Mouse (Mus musculus) cortical plate, adult 2 months (tissue): ENCODE measurements around the gene Baz1b. TPM values are rescaled to one million over a fixed set of nuclear protein-coding genes. Genes with fewer than 3 reads are reported as not detected.

Experiments
- H3K27ac ChIP-seq: fragments of 200-500 bp; 2 replicates; pipeline ENCODE4 v1.5.1; 2012; ENCODE audit warnings: low read length, control low read depth, inconsistent platforms; ENCODE audit not compliant: insufficient read depth
- H3K4me1 ChIP-seq: fragments of 200-500 bp; 2 replicates; pipeline ENCODE4 v1.6.1; 2011; ENCODE audit warnings: low read length; ENCODE audit not compliant: control insufficient read depth, insufficient read depth
- H3K4me3 ChIP-seq: fragments of 200-500 bp; 2 replicates; pipeline ENCODE4 v1.5.1; 2011; ENCODE audit warnings: mild to moderate bottlenecking, low read length, control low read depth; ENCODE audit not compliant: insufficient read depth
- CTCF ChIP-seq: fragments of 200-500 bp; IDR thresholded peaks from 2 replicates; pipeline ENCODE4 v1.5.1; 2011; ENCODE audit warnings: mild to moderate bottlenecking, control low read depth, low read length; ENCODE audit not compliant: insufficient read depth; ENCODE audit errors: extremely low read depth
- POLR2A ChIP-seq: fragments of 200-500 bp; IDR thresholded peaks from 2 replicates; pipeline ENCODE4 v1.6.1; 2011; ENCODE audit warnings: mild to moderate bottlenecking, low read length, control low read depth; ENCODE audit not compliant: insufficient read depth; ENCODE audit errors: extremely low read depth
- polyA plus RNA-seq: library from polyadenylated mRNA; depleted of rRNA; stranded (reverse); fragments of >200 nt; gene quantifications from 2 replicates; pipeline ENCODE4 v1.2.3, GENCODE M21; 2012

Baz1b gene
- polyA plus RNA-seq, 1 experiment: 58.4 TPM

DNA sequence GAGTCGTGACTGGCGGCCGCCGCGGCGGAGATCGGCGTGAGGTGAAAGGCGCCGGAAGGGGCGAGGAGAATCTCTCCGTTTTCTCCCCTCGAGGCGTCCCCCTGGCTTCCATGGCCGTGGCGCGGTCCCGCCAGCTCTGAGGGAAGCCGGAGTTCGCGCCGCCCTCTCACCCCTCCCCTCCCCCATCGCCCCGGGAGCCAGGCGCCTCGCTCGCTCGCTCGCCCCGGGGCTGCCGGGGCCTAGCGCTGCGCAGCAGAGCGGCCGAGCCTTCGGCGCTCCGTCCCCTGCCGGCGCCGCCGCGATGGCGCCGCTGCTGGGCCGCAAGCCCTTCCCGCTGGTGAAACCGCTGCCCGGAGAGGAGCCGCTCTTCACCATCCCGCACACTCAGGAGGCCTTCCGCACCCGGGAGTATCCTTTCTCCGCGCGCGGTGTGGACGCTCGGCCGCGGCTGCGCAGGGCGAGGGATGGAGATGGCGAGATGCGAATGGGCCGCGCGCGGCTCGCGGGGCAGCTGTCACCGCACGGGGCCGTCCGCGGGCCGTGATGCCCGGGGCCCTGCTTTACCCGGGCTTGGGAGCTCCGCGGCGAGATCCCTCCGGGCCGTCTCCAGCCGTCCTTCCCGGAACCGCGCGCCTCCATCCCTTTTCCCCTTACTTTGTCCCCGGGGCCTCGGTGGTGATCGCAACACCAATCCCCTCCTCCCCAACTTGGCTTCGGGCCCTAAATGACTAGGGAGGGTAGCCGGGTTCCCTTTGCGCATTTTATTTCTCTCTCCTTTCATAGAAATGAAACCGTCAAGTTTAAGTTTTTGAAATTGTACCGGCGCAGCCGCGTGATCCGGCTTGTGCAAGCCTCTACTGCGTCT lies 517 bp downstream of the Baz1b start:
- Histone ChIP-seq H3K4me1 (peaks cover 8% of the 10 kb centered on the region; the same call in 1 of the 2 replicates), H3K4me3 (peak overlapping the region; percentile 37), H3K27ac (peak overlapping the region; percentile 93)
- TF ChIP-seq CTCF (no peak), POLR2A (no peak)

DNA sequence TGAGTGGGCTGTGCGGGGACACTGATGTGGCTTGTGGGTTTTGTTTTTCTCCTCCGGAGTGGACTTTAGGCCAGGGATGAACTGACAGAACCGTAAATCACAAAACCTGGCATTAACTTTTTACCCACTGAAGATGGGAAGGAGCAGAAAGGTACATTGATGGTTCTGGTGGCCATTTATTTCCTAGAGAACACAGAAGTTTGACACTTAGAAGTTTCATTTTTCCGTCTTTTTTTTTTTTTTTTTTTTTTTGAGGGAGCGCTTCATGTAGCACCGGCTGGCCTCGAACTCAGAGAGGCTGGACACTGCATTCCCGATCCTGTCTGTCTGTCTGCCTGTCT lies 1.1 kb downstream of the Baz1b start:
- H3K4me1 ChIP-seq: peaks cover 5% of the 10 kb centered on the region; the same call in 1 of the 2 replicates
- no peak overlapping the region for H3K27ac ChIP-seq
- peak overlapping the region; percentile 37 for H3K4me3 ChIP-seq
- TF ChIP-seq POLR2A: no peak
- no peak for TF ChIP-seq CTCF

DNA sequence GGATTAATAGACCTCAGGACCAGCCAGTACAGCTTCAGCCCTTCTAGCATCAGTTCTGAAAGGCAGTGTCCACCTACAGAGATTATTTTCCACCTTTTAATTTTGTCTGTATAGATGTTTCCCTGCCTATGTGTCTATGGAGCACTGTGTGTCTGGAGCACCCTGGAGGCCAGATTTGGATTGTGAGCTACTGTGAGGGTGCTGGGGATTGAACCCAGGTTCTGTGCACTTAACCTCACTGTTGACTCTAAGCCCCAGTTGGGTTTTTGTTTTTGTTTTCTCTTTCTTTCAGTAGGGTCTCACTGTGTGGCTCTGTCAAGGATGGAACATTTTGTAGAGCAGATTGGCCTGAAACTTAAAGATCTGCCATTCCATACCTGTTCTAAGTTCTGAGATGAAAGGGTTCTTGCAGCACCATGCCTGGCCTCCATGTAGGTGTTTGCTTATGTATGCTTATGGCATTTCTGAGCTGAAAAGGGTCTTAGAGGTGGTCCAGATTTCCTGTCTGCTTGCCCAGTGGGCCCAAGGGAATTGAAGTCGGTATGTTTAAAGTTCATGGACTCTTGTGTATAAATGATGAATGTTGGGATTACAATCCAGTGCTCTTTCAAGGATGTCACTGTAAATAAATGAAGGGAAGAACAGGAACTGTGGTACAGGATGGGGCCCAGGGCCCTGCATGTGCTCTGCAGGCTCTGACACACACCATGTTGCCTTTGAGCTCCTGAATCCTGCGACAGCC lies 2.4 kb downstream of the Baz1b start:
- no peak overlapping the region for H3K4me3 ChIP-seq
- no peak for TF ChIP-seq POLR2A
- no peak for TF ChIP-seq CTCF
- no peak overlapping the region for H3K27ac ChIP-seq

DNA sequence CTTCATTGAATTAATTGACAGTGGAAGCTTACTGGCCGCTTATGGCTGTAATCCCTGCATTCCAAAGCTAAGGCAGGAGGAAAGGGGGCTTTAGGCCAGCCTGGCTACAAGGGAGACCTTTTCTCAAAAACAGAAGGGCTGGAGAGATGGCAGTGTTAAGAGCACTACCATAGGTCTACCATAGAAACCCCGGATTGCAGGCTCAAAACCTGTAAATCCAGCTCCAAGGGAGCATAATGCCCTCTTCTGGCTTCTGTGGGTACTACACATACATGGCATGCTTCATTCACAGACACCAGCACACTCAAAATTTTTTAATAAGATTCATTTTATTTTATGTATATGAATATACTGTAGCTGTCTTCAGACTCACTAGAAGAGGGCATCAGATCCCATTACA lies 4.6 kb downstream of the Baz1b start:
- H3K4me3 ChIP-seq: no peak overlapping the region
- TF ChIP-seq POLR2A (no peak), CTCF (peak; percentile 75)
- peaks cover 5% of the 10 kb centered on the region; the same call in 1 of the 2 replicates for H3K4me1 ChIP-seq
- no peak overlapping the region for H3K27ac ChIP-seq

More for the DNA sequence above, 2.4 kb downstream of the Baz1b start:
- H3K4me1 ChIP-seq: peaks cover 5% of the 10 kb centered on the region; the same call in 1 of the 2 replicates

DNA sequence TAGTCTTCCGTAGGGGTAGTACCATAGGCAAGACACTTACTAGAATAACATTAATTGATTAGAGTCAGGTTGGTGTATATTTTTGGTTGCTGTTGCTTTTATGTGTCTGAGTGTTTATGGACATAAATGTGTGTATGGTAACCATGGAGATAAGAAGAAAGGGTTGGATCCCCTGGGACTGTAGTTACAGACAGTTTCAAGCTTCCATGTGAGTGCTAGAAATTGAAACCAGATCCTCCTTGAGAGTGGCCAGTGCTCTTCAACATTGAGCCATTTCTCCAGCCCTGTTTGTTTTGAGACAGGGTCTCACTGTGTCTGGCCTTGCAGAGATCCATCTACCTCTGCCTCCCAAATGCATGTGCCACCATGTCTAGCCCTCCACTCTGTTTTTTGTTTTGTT lies 5.4 kb downstream of the Baz1b start:
- TF ChIP-seq CTCF (no peak), POLR2A (no peak)
- H3K4me1 ChIP-seq: peaks cover 5% of the 10 kb centered on the region; the same call in 1 of the 2 replicates
- no peak overlapping the region for H3K27ac ChIP-seq
- no peak overlapping the region for H3K4me3 ChIP-seq

DNA sequence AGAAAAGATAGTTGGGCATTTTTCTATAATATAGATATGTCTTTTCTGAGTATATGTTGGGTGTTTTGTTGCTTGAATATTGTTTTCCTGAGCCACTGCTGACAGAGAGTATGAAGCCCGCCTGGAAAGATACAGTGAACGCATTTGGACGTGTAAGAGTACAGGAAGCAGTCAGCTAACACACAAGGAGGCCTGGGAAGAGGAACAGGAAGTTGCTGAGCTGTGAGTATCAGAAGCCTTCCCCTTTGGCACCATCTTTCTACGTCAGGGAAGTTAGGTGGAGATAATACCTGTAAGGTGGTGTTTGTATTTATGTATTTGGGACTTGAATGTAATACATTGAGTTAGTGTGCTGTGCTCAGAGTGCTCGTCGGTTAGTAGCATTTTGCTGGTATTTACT lies 9.3 kb downstream of the Baz1b start:
- TF ChIP-seq POLR2A: no peak
- no peak for TF ChIP-seq CTCF
- no peak overlapping the region for H3K27ac ChIP-seq
- no peak overlapping the region for H3K4me3 ChIP-seq
- H3K4me1 ChIP-seq: no peaks in the 10 kb centered on the region

DNA sequence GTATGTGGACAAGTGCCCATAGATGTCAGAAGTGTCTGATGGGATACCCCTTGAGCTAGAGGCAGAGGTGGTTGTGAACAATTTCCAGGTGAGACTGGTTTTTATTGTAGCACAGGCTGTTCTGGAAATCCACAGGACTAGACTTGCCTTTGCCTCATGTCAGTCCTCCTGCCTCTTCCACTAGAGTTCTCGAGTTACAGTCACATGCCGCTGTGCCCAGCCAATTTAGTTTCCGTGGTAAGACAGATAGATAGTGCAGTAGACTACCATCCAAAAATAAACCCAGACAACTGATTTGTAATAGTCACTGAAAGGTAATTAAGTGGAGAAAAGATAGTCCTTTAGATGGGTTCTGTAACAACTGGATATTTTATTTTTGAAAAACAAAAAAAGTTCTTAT lies 15.7 kb downstream of the Baz1b start:
- Histone ChIP-seq H3K4me3 (no peak overlapping the region), H3K4me1 (peaks cover 2% of the 10 kb centered on the region), H3K27ac (no peak overlapping the region)
- TF ChIP-seq POLR2A (no peak), CTCF (no peak)

DNA sequence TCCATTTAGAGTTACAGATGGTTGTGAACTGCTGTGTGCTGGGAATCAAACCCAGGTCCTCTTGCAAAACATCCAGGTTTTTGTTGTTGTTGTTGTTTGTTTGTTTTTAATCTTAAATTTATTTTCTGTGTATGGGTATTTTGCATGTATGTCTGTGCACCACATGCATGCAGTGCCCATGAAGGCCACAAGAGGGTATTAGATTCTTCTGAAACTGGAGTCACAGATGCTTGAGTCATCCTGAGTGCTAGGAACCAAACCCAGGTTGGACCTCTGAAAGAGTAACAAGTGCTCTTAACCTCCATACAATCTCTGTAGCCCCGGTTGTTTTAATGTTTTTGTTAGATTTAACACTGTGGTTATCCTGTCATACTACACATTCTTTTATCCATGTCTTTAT lies 21.1 kb downstream of the Baz1b start:
- Histone ChIP-seq H3K4me1 (peaks cover 2% of the 10 kb centered on the region), H3K27ac (no peak overlapping the region), H3K4me3 (no peak overlapping the region)
- TF ChIP-seq CTCF (no peak), POLR2A (no peak)

DNA sequence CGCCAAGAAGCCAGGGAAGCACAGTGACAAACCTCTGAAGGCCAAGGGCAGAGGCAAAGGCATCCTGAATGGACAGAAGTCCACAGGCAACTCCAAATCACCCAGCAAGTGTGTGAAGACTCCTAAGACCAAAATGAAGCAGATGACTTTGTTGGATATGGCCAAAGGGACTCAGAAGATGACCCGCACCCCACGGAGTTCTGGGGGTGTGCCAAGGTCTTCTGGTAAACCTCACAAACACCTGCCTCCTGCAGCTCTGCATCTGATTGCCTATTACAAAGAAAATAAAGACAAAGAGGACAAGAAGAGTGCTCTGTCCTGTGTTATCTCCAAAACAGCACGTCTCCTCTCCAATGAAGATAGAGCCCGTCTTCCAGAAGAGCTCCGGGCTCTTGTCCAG lies 29.8 kb downstream of the Baz1b start:
- TF ChIP-seq CTCF (no peak), POLR2A (no peak)
- no peak overlapping the region for H3K4me3 ChIP-seq
- no peak overlapping the region for H3K27ac ChIP-seq
- H3K4me1 ChIP-seq: no peaks in the 10 kb centered on the region
